Mouse (Mus musculus): ENCODE measurements around the gene Fkbp3. TPM values are rescaled to one million over a fixed set of nuclear protein-coding genes. Genes with fewer than 3 reads are reported as not detected.

The Fkbp3 gene
- polyA plus RNA-seq, 1 experiment from 2014 or later, result 374 TPM

GRCm38 (mm10) chr12:65075733-65076310 lies 2.0 kb upstream of the Fkbp3 start:
- Histone ChIP-seq H3K27ac (ENCODE audit: low read length) (peak overlapping the region; percentile 79), H3K4me1 (ENCODE audit: control insufficient read depth, insufficient read depth, low read length) (0 out of 2 replicates have a peak, but pooled peaks cover 13% of the 10 kb centered on the region), H3K36me3 (ENCODE audit: control insufficient read depth, insufficient read depth, low read length) (no peaks in the 10 kb centered on the region), H3K4me2 (replicated peaks; ENCODE audit: low read depth, low read length) (peak overlapping the region; percentile 70), H3K9me3 (ENCODE audit: control insufficient read depth, low read depth, low read length) (no peaks in the 10 kb centered on the region), H3K4me3 (ENCODE audit: low read depth, low read length) (peak overlapping the region; percentile 72), H3K27me3 (ENCODE audit: control insufficient read depth, insufficient read depth, low read length) (no peaks in the 10 kb centered on the region), H3K9ac (replicated peaks; ENCODE audit: low read depth, low read length) (peak overlapping the region; percentile 54)
- no peak for ATAC-seq (ENCODE audit: insufficient number of reproducible peaks, insufficient read depth, low FRiP score, low read depth)
- WGBS, result under 1% methylated on average over 38 of the region's 41 CpGs

- H3K4me3 ChIP-seq (ENCODE audit: low read depth, low read length), result peak within 1 kb of the TSS; percentile 72
- 2% methylated on average over 39 of the region's 39 CpGs for whole genome bisulfite sequencing
- peak; percentile 48; the same call in 1 of the 2 replicates for ATAC-seq (ENCODE audit: insufficient number of reproducible peaks, insufficient read depth, low FRiP score, low read depth)
- peak within 1 kb of the TSS; percentile 54 for H3K9ac ChIP-seq (replicated peaks; ENCODE audit: low read depth, low read length)
- H3K4me2 ChIP-seq (replicated peaks; ENCODE audit: low read depth, low read length), result peak within 1 kb of the TSS; percentile 70
- peak within 1 kb of the TSS; percentile 91 for H3K27ac ChIP-seq (ENCODE audit: low read length)
- H3K4me1 ChIP-seq (ENCODE audit: control insufficient read depth, insufficient read depth, low read length), result 0 out of 2 replicates have a peak, but pooled peaks cover 13% of the 10 kb centered on the region
- H3K36me3 ChIP-seq (ENCODE audit: control insufficient read depth, insufficient read depth, low read length), result no peaks in the 10 kb centered on the region
- H3K9me3 ChIP-seq (ENCODE audit: control insufficient read depth, low read depth, low read length), result no peaks in the 10 kb centered on the region
- H3K27me3 ChIP-seq (ENCODE audit: control insufficient read depth, insufficient read depth, low read length), result no peaks in the 10 kb centered on the region
These were observed 1.4 kb upstream of the Fkbp3 start, which contains the start of gene Fancm for GRCm38 (mm10) chr12:65075085-65075732. Fancm (plus strand) TSS chr12:65075603.

- Histone ChIP-seq H3K4me1 (ENCODE audit: control insufficient read depth, insufficient read depth, low read length) (0 out of 2 replicates have a peak, but pooled peaks cover 13% of the 10 kb centered on the region), H3K4me3 (ENCODE audit: low read depth, low read length) (peak overlapping the region; percentile 72), H3K9ac (replicated peaks; ENCODE audit: low read depth, low read length) (no peak overlapping the region), H3K4me2 (replicated peaks; ENCODE audit: low read depth, low read length) (peak overlapping the region; percentile 70), H3K27ac (ENCODE audit: low read length) (peak overlapping the region; percentile 91; the same call in 1 of the 2 replicates), H3K9me3 (ENCODE audit: control insufficient read depth, low read depth, low read length) (no peaks in the 10 kb centered on the region), H3K27me3 (ENCODE audit: control insufficient read depth, insufficient read depth, low read length) (no peaks in the 10 kb centered on the region), H3K36me3 (ENCODE audit: control insufficient read depth, insufficient read depth, low read length) (no peaks in the 10 kb centered on the region)
- 45% methylated on average over 7 of the region's 7 CpGs for WGBS
- ATAC-seq (ENCODE audit: insufficient number of reproducible peaks, insufficient read depth, low FRiP score, low read depth), result no peak
These were observed 844 bp upstream of the Fkbp3 start for GRCm38 (mm10) chr12:65074651-65075050.

- ATAC-seq (ENCODE audit: insufficient number of reproducible peaks, insufficient read depth, low FRiP score, low read depth), result peak; percentile 54
- peak overlapping the region; percentile 89 for H3K9ac ChIP-seq (replicated peaks; ENCODE audit: low read depth, low read length)
- peak overlapping the region; percentile 72 for H3K4me3 ChIP-seq (ENCODE audit: low read depth, low read length)
- H3K4me2 ChIP-seq (replicated peaks; ENCODE audit: low read depth, low read length), result peak overlapping the region; percentile 70
- H3K9me3 ChIP-seq (ENCODE audit: control insufficient read depth, low read depth, low read length), result no peaks in the 10 kb centered on the region
- 2% methylated on average over 21 of the region's 21 CpGs for WGBS
- no peaks in the 10 kb centered on the region; the same call in none of the 2 replicates for H3K36me3 ChIP-seq (ENCODE audit: control insufficient read depth, insufficient read depth, low read length)
- H3K4me1 ChIP-seq (ENCODE audit: control insufficient read depth, insufficient read depth, low read length), result 0 out of 2 replicates have a peak, but pooled peaks cover 13% of the 10 kb centered on the region
- no peaks in the 10 kb centered on the region for H3K27me3 ChIP-seq (ENCODE audit: control insufficient read depth, insufficient read depth, low read length)
- peak overlapping the region; percentile 91 for H3K27ac ChIP-seq (ENCODE audit: low read length)
These were observed 746 bp downstream of the Fkbp3 start for GRCm38 (mm10) chr12:65072911-65073610.

GRCm38 (mm10) chr12:65068409-65068808 lies 5.4 kb downstream of the Fkbp3 start:
- WGBS, result 65% methylated on average over 4 of the region's 4 CpGs
- Histone ChIP-seq H3K9ac (replicated peaks; ENCODE audit: low read depth, low read length) (no peak overlapping the region), H3K27ac (ENCODE audit: low read length) (no peak overlapping the region), H3K4me2 (replicated peaks; ENCODE audit: low read depth, low read length) (no peak overlapping the region), H3K4me1 (ENCODE audit: control insufficient read depth, insufficient read depth, low read length) (0 out of 2 replicates have a peak, but pooled peaks cover 5% of the 10 kb centered on the region), H3K27me3 (ENCODE audit: control insufficient read depth, insufficient read depth, low read length) (no peaks in the 10 kb centered on the region), H3K4me3 (ENCODE audit: low read depth, low read length) (no peak overlapping the region), H3K36me3 (ENCODE audit: control insufficient read depth, insufficient read depth, low read length) (peaks cover 20% of the 10 kb centered on the region), H3K9me3 (ENCODE audit: control insufficient read depth, low read depth, low read length) (no peaks in the 10 kb centered on the region)
- ATAC-seq (ENCODE audit: insufficient number of reproducible peaks, insufficient read depth, low FRiP score, low read depth), result no peak

- ATAC-seq (ENCODE audit: insufficient number of reproducible peaks, insufficient read depth, low FRiP score, low read depth), result no peak
- H3K27me3 ChIP-seq (ENCODE audit: control insufficient read depth, insufficient read depth, low read length), result no peaks in the 10 kb centered on the region
- no peak overlapping the region for H3K27ac ChIP-seq (ENCODE audit: low read length)
- peaks cover 33% of the 10 kb centered on the region for H3K36me3 ChIP-seq (ENCODE audit: control insufficient read depth, insufficient read depth, low read length)
- WGBS, result 63% methylated on average over 3 of the region's 3 CpGs
- no peaks in the 10 kb centered on the region for H3K9me3 ChIP-seq (ENCODE audit: control insufficient read depth, low read depth, low read length)
- H3K4me1 ChIP-seq (ENCODE audit: control insufficient read depth, insufficient read depth, low read length), result no peaks in the 10 kb centered on the region
- H3K9ac ChIP-seq (replicated peaks; ENCODE audit: low read depth, low read length), result no peak overlapping the region
- H3K4me3 ChIP-seq (ENCODE audit: low read depth, low read length), result no peak overlapping the region
- H3K4me2 ChIP-seq (replicated peaks; ENCODE audit: low read depth, low read length), result no peak overlapping the region
These were observed 7.6 kb downstream of the Fkbp3 start for GRCm38 (mm10) chr12:65066234-65066633.

GRCm38 (mm10) chr12:65065241-65065640 lies 8.6 kb downstream of the Fkbp3 start:
- peaks cover 43% of the 10 kb centered on the region for H3K36me3 ChIP-seq (ENCODE audit: control insufficient read depth, insufficient read depth, low read length)
- no peaks in the 10 kb centered on the region for H3K9me3 ChIP-seq (ENCODE audit: control insufficient read depth, low read depth, low read length)
- H3K4me3 ChIP-seq (ENCODE audit: low read depth, low read length), result no peak overlapping the region
- H3K9ac ChIP-seq (replicated peaks; ENCODE audit: low read depth, low read length), result no peak overlapping the region
- WGBS, result 65% methylated on average over 2 of the region's 2 CpGs
- ATAC-seq (ENCODE audit: insufficient number of reproducible peaks, insufficient read depth, low FRiP score, low read depth), result no peak
- H3K4me1 ChIP-seq (ENCODE audit: control insufficient read depth, insufficient read depth, low read length), result no peaks in the 10 kb centered on the region
- no peaks in the 10 kb centered on the region for H3K27me3 ChIP-seq (ENCODE audit: control insufficient read depth, insufficient read depth, low read length)
- H3K27ac ChIP-seq (ENCODE audit: low read length), result no peak overlapping the region
- no peak overlapping the region for H3K4me2 ChIP-seq (replicated peaks; ENCODE audit: low read depth, low read length)

GRCm38 (mm10) chr12:65061082-65061481 lies 12.7 kb downstream of the Fkbp3 start:
- no peaks in the 10 kb centered on the region for H3K4me1 ChIP-seq (ENCODE audit: control insufficient read depth, insufficient read depth, low read length)
- no peaks in the 10 kb centered on the region for H3K9me3 ChIP-seq (ENCODE audit: control insufficient read depth, low read depth, low read length)
- ATAC-seq (ENCODE audit: insufficient number of reproducible peaks, insufficient read depth, low FRiP score, low read depth), result no peak
- H3K4me3 ChIP-seq (ENCODE audit: low read depth, low read length), result no peak overlapping the region
- H3K27ac ChIP-seq (ENCODE audit: low read length), result no peak overlapping the region
- H3K9ac ChIP-seq (replicated peaks; ENCODE audit: low read depth, low read length), result no peak overlapping the region
- peaks cover 57% of the 10 kb centered on the region for H3K36me3 ChIP-seq (ENCODE audit: control insufficient read depth, insufficient read depth, low read length)
- H3K27me3 ChIP-seq (ENCODE audit: control insufficient read depth, insufficient read depth, low read length), result no peaks in the 10 kb centered on the region
- no peak overlapping the region for H3K4me2 ChIP-seq (replicated peaks; ENCODE audit: low read depth, low read length)

Measured in stomach, embryonic 14.5 days (tissue).